Mouse (Mus musculus): ENCODE data around the gene Irx3.
A peak's percentile ranks its signal among the peaks of the same experiment; 100 is the strongest.

The Irx3 gene

DNA sequence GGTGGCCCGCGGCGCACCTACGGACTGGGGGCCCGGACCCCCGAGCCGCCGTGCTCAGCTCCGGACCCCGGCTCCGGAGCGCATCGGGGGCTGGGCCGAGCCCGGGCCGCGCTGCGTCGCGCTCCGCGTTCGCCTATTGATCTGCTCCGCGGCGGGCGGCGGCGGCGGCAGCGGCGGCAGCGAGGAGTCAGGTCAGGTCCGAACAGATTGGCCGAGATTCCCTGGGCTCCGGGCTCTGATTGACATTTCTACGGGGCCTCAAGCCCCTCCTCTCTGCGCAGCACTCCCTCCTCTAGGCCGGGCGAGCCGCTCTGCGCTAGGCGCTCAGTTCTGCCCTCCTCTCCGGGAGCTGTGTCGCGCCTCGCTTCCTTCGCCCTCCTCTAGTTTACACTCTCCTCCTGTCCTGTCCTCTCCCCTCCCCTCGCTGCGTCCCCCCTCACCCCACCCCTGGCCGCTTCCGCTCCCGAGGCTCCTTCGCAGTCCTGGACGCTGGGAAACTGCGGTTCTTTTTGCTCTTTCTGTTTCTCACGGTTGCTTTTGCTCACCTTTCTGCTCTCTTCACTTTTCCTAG lies 541 bp downstream of the Irx3 start:
- DNase-seq (ENCODE audit: low spot score), result peak; percentile 92

DNA sequence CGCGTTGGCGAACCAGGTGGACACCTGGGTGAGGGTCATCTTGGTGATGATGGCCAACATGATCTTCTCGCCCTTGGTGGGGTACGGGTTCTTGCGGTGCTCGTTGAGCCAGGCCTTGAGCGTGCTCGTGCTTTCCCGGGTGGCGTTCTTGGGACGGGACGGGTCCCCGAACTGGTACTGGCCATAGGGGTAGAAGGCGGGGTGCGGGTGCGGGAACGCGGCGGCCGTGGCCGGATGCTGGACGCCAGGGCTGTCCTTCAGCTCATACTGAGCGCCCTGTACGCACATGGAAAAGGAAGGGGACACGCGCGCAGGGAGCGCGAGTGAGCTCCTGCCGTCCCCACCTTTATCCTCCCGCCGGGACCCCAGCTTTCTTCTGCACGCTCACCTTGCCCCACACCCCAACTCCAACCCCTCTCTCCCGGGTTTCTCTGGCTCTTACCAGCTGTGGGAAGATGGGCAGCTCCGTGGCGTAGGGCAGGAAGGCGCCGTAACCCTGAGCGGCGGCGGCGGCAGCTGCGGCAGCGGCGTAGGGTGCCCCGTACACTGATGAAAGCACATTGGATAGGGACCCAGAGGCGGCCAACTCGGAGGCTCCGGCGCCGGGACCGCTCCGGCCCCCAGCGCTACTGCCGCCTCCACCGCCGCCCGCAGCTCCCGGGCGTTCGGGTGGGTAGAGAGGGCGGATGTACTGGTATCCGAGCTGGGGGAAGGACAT lies 1.2 kb downstream of the Irx3 start:
- no peak for DNase-seq (ENCODE audit: low spot score)

DNA sequence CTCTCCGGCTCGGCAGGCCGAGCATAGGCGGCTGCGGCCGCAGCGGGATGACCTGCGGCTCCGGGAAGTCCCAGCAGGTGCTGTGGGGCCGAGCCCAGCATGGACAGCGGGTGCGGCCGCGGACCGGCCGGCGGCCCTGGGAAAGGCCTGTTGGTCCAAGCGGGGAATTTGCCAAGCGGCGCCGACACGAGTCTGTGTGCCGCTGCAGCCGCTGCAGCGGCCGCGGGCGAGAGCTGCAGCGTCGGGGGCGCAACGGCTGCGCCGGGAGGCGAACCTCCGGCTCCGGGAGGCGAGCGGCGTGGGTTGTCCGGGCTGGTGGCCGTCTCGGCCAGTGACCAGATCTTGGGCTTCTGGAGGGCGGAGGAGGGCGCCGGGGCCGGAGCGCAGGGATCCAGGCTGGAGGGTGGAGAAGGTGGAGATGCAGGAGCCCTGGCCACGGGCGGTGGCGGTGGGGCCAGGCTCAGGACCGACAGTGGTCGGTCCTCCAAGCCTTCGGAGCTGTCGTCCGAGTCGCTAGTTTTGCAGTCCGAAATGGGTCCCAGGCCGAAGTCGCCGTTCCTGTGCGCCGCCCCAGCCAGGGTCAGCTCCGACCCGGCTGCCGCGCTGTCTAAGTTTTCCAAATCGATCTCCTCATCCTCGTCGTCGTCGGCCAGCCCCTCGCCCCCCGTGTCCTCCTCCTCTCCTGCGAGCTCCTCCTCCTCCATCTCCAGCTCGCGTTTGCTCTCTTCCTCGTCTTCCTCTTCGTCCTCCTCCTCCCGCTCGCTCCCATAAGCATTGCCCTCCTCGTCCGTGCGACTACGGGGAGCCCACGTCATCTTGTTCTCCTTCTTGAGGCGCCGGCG lies 2.0 kb downstream of the Irx3 start:
- DNase-seq (ENCODE audit: low spot score), result peak; percentile 51

DNA sequence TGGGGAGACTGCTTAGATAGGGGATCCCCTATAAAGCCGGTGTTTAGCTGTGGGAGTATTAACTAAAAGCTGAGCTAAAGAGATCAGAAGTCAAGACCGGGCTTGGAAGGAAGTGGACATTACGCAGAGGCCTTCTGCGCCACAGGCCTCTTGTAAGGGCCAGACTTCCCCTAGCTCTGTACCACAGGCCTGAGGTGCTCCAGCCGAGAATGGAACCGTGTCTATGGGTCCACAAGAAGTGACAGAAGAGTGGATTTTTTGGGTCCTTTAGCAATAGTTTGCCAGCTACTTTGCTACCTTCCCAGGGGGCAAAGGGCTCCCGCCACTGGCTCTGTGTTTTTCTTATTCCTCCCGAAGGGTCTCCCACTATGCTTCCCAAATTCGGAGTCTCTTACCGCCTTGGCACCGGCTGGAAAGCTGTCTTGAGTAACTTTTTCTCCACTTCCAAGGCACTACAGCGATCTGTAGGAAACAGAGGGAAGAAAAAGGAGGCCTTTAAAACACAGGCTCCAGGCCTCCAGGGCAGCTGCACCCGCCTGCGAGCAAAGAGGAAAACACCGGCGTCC lies 2.8 kb downstream of the Irx3 start:
- DNase-seq (ENCODE audit: low spot score), result peak; percentile 59

DNA sequence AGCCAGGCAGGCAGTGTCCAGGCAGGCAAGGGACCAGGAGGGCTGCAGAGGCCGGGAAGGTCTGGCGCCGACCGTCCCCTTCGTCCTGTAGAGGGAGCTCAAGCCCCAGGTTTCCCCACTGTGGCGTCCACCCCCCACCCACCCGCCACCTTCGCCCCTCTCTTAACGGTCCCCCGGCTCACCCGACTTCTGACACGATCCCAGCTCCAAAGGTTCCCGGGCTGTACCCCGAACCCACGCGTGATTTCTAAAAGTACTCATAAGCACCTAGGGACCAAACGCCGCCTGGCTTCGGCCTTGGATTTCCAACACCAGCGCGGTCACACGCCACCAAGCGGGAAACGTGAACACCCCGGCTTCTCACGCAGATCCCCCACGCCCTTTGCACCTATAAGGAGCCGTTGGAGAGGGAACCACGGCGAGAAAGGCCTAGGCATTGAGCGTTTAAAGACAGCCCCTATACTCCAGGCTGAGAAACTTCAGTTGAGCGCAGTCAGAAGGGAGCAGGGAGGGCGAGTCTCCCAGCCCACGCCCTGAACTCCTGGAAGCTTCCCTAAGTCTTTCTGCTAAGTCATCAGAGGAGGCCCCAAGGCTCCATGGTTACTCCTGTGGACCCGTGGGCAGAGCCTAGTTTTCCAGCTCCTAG lies 4.1 kb downstream of the Irx3 start:
- DNase-seq (ENCODE audit: low spot score), result peak; percentile 86

DNA sequence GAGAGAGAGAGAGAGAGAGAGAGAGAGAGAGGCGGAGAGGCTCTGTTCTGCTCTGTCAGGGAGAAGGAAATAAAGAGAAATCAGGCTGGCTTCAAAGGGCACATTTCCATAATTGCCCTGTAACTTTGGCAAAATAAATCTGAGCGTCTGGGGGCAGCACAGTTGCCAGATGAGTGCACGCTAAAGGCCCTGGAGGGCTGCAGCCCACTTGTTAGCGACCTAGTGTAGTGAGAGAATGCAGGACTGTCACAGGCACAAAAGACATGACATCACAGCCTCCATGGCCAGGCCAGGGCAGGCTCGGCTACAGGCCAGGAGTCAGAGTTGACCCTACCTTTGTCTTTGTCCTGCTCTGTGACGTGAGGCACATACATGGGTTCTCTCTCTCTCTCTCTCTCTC lies 8.0 kb downstream of the Irx3 start:
- DNase-seq (ENCODE audit: low spot score), result peak; percentile 68

DNA sequence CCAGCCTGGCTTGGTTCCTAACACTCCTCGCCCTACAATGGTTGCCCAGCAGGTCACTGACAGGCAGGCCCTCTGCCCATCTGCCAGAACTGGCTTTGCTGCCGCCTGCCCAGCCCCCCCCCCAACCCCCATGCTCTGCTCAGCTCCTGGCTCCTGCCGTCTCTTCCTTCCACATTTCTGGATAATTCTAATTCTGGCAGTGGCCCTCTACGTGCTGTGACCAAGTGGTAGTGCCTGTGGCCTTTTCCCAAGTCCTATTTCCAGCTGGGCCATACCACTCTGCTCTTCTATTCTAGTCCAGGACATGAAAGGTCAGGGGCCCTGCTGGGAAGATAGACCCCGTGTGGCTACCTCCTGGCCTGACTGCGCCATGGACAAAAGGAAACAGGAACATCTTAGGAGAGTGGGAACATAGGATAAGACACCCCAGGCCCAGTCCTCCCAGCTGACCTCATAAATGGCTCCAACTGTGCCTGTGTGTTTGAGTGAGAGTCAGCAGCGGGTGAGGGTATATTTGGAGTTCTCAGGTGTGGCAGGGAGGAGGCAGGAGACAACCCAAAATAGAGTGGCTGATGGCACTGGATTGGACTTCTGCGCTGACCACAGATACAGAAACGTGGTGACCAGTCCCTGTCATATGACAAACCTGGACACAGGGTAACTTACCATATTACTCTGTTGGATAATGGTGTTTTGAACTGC lies 14.5 kb downstream of the Irx3 start:
- no peak for DNase-seq (ENCODE audit: low spot score)

DNA sequence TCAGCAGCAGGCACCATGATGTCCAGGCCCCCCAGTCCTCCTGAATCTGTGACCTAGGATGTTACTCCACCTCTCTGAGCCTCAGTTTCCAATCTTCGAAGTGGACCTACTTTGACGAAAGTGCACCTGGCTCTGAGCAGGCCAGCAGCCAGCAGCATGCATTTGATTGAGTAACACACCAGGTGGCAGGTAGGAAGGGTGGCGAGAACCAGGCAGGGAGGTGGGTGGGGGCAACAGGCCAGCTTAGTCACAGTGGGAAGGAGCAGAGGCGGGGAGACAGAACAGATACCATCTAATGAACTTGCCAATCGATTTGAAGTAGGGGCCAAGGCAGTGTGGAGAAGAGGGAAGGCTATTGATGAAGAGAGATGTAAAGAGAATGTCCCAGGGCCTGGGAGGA lies 18.9 kb downstream of the Irx3 start:
- DNase-seq (ENCODE audit: low spot score), result no peak

DNA sequence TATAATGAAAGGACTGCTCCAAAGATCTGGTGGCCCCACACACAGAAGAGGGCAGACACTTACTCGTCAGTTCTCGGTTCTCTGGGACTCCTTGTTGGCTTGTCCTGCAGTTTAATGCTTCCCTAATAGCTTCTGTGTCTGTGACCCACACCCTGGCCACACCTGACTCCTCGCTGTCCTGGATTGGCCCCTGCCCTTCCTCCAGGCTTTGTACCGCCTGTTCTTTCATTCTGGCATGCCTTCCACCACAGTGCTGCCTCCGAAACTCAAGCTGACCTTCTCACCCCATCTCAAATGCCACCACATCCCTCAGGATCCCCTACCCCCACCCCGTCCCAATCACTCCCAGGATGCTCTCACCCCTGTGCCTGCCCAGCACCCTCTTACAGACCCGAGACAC lies 19.7 kb downstream of the Irx3 start:
- no peak for DNase-seq (ENCODE audit: low spot score)

DNA sequence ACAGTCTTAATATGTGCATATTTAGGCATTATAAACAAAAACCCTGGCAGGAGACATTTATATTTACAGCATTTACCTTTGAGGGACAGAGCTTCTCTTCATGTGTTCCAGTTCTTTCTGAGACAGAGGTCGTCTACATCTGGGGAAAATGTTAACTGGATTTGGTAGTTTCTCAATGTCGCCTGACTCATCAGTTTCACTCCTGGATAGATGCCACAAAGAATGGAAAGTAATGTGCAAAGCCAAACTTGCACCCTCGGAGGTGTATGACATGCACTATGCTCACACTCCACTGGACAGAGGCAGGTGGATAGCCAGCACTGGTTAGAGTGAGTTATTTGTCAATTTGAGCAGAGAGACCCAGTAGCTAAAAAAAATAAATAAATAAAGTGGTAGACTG lies 21.2 kb downstream of the Irx3 start:
- DNase-seq (ENCODE audit: low spot score), result no peak

DNA sequence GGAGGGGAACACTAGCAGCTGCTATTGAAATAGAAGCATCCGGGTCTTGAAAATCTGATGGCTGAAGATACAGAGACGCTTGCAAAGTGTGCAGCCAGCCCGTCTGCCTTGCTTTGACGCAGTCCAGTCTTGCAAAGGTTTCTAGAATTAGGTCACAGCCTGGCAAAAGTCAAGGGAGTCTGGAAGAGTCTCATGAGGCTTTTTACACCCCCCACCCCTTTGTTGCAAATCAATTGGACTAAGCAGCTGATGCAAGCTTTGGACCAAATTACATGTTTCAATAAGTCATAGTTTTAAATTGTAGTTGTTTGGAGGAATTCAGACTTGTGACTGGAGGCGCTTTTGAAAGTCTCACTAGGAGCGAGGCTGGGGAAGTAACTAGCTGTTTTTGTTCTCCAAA lies 33.0 kb downstream of the Irx3 start:
- no peak for DNase-seq (ENCODE audit: low spot score)

DNA sequence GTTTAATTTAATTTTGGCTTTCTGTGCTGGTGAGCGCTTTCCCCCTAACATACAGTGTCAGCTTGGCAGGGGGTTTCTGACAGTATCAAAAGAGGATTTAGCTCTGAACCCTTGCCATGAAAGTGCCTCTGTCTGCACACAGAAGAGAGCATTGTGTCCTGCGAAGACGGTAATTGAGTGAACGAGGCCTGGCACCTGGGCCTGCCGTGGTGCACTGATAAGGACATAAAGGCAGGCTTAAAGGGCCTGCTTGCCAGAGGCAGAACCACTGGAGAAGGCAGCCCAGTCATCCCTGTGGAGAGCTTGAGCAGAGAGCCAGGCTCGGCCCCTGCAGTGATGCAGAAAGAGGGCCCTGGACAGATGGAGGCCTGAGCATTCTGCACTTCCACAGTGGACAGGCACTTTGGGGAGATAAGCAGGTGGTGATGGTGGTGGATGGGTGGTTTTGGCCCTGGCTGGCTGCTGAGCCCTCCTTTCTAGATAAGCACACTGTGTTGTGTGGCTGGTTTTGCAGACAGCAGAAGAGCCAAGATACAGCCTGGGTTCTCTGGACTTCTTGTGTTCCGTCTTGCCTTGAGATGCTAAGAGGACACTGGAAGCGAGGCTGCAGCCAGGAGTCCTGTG lies 36.3 kb downstream of the Irx3 start:
- no peak for DNase-seq (ENCODE audit: low spot score)

DNA sequence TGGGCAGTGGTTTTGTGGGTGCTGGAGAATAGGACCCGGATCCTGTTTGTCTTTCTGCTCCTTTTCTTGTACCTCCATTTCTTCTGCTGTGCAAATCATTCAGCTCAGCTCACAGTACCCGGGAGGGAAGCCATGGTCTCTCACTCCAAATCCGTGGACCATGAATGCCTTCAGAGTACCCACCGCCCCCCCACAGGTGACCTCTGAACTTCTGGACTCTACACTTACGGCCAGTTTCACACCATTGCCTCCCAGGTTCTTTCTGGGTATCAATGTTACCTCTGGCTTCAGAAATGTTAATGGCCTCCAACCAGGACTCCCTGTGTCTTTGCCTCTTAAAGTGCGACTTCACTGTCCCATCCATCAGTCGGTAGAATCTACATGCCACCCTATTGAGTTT lies 46.3 kb downstream of the Irx3 start:
- no peak for DNase-seq (ENCODE audit: low spot score)

DNA sequence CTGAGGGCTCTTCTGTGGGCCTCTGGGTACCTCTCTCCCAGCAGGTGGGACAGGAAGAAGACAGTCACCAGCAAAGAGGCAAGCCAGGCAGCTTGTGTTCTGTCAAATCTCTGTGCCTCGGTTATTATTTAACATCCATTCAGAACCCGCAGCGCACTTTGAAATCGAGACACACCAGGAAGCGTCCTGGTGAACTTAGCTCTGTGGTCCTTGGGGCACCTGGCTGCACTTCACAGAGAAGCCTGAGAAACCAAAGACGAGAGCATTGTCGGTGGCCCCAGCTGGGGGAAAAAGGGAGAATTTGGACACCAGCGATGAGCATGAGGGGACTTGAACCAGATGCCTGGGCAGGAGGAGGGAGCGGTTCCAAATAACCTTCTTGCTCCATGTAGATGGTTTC lies 46.8 kb downstream of the Irx3 start:
- no peak for DNase-seq (ENCODE audit: low spot score)

DNA sequence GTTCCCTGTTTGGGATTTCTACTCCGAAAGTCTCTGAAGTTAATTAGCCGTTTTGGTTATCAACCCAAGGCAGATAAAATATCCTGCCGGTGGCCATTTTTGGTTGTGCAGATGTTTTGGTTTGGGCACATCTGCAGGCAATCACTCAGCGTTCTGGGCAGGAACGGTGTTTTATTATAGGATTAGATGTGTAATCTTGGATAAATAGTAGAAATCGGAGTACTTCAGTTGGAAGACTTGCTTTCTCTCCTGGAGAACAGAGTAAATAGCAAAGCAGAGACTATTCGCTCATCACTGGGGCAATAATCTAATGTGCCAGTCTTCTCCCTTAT lies 51.1 kb downstream of the Irx3 start:
- no peak for DNase-seq (ENCODE audit: low spot score)

DNA sequence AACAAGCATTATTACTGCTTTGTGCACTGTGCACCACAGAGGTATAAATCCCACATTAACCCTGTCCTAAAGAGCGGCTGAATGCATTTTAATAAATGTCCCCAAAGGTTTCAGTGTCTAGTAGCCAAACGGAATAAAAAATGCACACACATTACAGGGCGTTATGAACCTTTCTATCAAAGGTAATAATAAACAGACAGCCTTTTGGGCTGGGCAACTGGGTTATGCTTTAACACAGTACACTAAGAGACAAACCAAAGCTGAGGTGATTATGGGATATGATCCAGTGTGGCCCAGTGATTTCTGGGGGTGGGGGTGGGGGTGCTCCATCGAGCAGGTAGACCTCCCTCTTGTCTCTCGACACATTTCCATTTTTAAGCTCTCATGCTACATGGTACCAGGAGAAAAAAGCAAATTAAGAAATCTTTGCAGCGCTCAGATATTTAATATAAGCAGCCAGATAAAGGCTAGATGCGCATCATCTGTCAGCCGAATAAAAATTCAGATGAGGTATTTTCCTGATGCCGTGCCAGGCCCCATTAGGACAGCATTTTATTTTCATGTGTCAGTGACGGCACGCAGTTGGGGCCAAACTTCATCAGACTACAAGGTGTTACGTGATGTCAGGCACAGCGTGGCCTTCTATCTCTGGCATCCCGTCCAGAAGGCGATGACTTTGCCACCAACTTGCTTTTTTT lies 51.6 kb downstream of the Irx3 start:
- no peak for DNase-seq (ENCODE audit: low spot score)

DNA sequence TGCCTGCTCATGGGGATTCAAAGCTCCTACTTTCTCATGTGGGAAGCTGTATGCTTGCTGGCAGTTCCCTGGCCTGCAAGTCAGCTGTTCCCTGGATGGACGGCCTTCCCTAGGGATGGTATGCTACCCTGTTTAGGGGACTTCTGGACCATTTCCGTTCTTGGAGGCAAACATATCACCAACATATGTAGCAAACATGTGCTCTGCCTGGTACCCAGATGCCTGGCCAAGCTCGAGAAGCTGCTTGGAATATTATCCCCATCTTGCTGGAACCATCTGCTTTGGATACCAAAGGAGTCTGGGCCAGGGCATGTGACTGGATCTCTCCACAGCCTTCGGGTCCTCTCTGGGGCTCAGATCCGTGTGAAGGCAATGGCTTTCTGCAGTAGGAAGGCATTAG lies 52.5 kb downstream of the Irx3 start:
- no peak for DNase-seq (ENCODE audit: low spot score)

Measured in embryo, embryonic 10.5 days (tissue).